Mouse (Mus musculus) thymus, adult 2 months (tissue): Measurements from ENCODE around the gene 1700017D01Rik.

Experiments
- CTCF ChIP-seq: fragments of 200-500 bp; IDR thresholded peaks from 2 replicates; pipeline ENCODE4 v1.5.1; 2012; ENCODE audit warnings: mild to moderate bottlenecking, control low read depth, low read length, moderate library complexity, borderline replicate concordance; ENCODE audit not compliant: control insufficient read depth, poor library complexity, insufficient read depth; ENCODE audit errors: extremely low read depth
- POLR2A ChIP-seq: fragments of 200-500 bp; IDR thresholded peaks from 2 replicates; pipeline ENCODE4 v1.6.1; 2012; ENCODE audit warnings: mild to moderate bottlenecking, low read length, control low read depth, moderate library complexity; ENCODE audit not compliant: control insufficient read depth, poor library complexity, insufficient read depth; ENCODE audit errors: extremely low read depth

DNA sequence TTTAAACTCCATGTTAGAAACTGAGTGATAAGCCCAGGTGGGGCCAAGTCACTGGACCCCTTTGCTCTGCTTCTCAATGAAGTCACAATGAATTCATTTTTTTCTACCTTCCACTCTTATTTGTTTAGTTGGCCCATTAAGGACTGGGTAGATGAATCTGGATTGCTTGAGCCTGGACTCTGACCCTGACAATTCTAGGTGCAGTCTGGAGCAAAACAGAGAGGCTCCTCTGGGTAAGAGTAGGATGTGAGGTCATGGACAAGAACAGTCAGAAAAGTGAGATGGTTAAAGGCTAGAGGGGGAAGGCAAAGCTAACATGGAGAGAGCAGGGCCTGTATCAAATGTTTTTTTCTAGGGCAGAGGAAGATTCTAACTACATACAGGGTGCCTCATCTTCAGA is 81.2 kb downstream of the 1700017D01Rik start:
- TF ChIP-seq POLR2A (no peak), CTCF (no peak)
